Mouse (Mus musculus) forebrain, embryonic 14.5 days (tissue): ENCODE results near the gene Atp13a4. TPM values are rescaled to one million over a fixed set of nuclear protein-coding genes. Genes with fewer than 3 reads are reported as not detected.

Experiments used
- ATAC-seq: fragments of 200-750 bp; cut with Nextera tagmentation; 2 replicates; pipeline ENCODE4 v1.8.0; 2017; ENCODE audit warnings: mild to moderate bottlenecking, moderate library complexity
- DNase-seq: peaks from one replicate; pipeline ENCODE4 v3.0.0-alpha.2; 2015; ENCODE audit warnings: low spot score
- H3K27ac ChIP-seq: fragments of 300-500 bp; sonication (generic); 2 replicates; pipeline ENCODE4 v1.5.1; 2014; ENCODE audit warnings: low read depth, mild to moderate bottlenecking, control low read depth, low read length, moderate library complexity
- H3K27me3 ChIP-seq: fragments of 300-500 bp; sonication (generic); replicated peaks from 2 replicates; pipeline ENCODE4 v1.6.1; 2014; ENCODE audit warnings: low read length, control low read depth, mixed read lengths; ENCODE audit not compliant: control insufficient read depth, insufficient read depth
- H3K36me3 ChIP-seq: fragments of 300-500 bp; sonication (generic); 2 replicates; pipeline ENCODE4 v1.6.1; 2014; ENCODE audit warnings: low read length, control low read depth; ENCODE audit not compliant: control insufficient read depth, insufficient read depth
- H3K4me1 ChIP-seq: fragments of 300-500 bp; sonication (generic); 2 replicates; pipeline ENCODE4 v1.6.1; 2014; ENCODE audit warnings: antibody characterized with exemption, low read length, control low read depth; ENCODE audit not compliant: control insufficient read depth, insufficient read depth
- H3K4me2 ChIP-seq: fragments of 300-500 bp; sonication (generic); 2 replicates; pipeline ENCODE4 v1.6.1; 2014; ENCODE audit warnings: mild to moderate bottlenecking, control low read depth, low read length
- H3K4me3 ChIP-seq: fragments of 300-500 bp; sonication (generic); 2 replicates; pipeline ENCODE4 v1.5.1; 2014; ENCODE audit warnings: low read depth, low read length, control low read depth
- H3K9ac ChIP-seq: fragments of 300-500 bp; sonication (generic); 2 replicates; pipeline ENCODE4 v1.6.1; 2014; ENCODE audit warnings: mild to moderate bottlenecking, low read length, control low read depth, moderate library complexity
- H3K9me3 ChIP-seq: fragments of 300-500 bp; sonication (generic); replicated peaks from 2 replicates; pipeline ENCODE4 v1.6.1; 2016; ENCODE audit warnings: low read length, control low read depth, mixed read lengths; ENCODE audit not compliant: control insufficient read depth
- WGBS: fragments of 180-500 bp; shearing (Covaris S2); extraction: QIAGEN DNeasy Blood & Tissue Kit; methylation state at CpG from one replicate; pipeline ENCODE4 v1.1.7; 2014; 5-methylcytosine and 5-hydroxymethylcytosine counted together
- polyA plus RNA-seq: library from polyadenylated mRNA; unstranded; fragments of >200 nt; fragmentation: Nextera tagmentation; extraction: Ambion mirVana; gene quantifications from 2 replicates; pipeline ENCODE4 v1.2.1, GENCODE M21; 2014

Gene Atp13a4
- polyA plus RNA-seq, 1 experiment from 2014 or later, result 0.43 TPM

DNA sequence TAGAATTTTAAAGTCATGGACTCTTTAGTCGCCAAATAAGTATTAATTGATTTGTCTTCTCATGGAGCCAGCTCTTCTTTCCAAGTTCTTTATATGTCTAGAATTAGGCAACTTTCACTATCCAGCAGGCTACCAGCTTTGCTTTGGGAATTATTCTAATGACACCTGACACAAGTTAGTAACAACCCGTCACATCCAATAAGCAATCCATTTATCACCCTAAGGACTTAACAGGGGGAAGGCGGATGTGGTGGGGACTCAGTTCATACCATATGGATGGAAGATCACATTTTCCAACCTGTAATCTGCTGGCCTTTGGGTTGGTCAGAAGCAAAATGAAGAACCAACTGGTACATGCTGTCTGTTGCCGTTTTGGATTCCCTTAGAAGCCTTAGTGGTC, 159.9 kb downstream of the Atp13a4 start:
- H3K27ac ChIP-seq, result no peak overlapping the region
- no peak overlapping the region for H3K4me2 ChIP-seq
- no peaks in the 10 kb centered on the region for H3K27me3 ChIP-seq
- no peaks in the 10 kb centered on the region for H3K9me3 ChIP-seq
- no peak overlapping the region for H3K4me3 ChIP-seq
- H3K36me3 ChIP-seq, result no peaks in the 10 kb centered on the region
- H3K9ac ChIP-seq, result no peak overlapping the region
- no peaks in the 10 kb centered on the region for H3K4me1 ChIP-seq
- ATAC-seq, result no peak
- WGBS, result 94% methylated on average over 4 of the region's 4 CpGs
- DNase-seq, result no peak

DNA sequence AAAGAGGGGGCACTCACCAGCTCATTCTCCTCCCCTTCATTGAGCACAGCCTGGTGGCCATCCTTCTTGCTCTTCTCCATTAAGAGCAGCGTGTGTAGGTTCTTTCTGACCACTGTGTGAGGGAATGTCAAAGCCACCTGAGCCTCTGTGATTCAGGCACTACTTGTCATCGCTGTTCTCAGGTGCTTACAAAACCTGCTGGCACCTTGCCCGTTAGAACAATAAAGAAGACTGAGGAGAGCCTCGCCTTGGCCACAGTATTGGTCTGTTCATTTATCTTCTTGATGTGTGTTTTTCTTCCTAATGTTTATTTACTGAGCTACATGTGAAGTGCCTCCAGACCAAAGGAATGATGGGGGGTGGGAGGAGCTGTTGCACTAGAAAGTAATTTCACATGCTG, 166.2 kb downstream of the Atp13a4 start, which contains the start of gene Atp13a5:
Gene Atp13a5, minus strand, starts transcription at position 275 of the 400 bp plus-strand sequence.
- no peak within 1 kb of the TSS for H3K27ac ChIP-seq
- no peaks in the 10 kb centered on the region for H3K9me3 ChIP-seq
- H3K27me3 ChIP-seq, result no peaks in the 10 kb centered on the region
- H3K4me2 ChIP-seq, result no peak within 1 kb of the TSS
- WGBS, result 78% methylated on average over 4 of the region's 4 CpGs
- no peak within 1 kb of the TSS for H3K4me3 ChIP-seq
- ATAC-seq (no peak), DNase-seq (no peak)
- H3K4me1 ChIP-seq, result no peaks in the 10 kb centered on the region
- H3K9ac ChIP-seq, result no peak within 1 kb of the TSS
- no peaks in the 10 kb centered on the region for H3K36me3 ChIP-seq

- no peak for DNase-seq
- Histone ChIP-seq H3K36me3 (no peaks in the 10 kb centered on the region), H3K4me3 (no peak overlapping the region), H3K9me3 (no peaks in the 10 kb centered on the region), H3K4me2 (no peak overlapping the region), H3K4me1 (no peaks in the 10 kb centered on the region), H3K27ac (no peak overlapping the region), H3K9ac (no peak overlapping the region), H3K27me3 (no peaks in the 10 kb centered on the region)
- 93% methylated on average over 8 of the region's 8 CpGs for WGBS
- no peak for ATAC-seq
These were observed 170.0 kb downstream of the Atp13a4 start for GRCm38 (mm10) chr16:29374636-29375035.

Other genes with a start within 250 kb of the Atp13a4 start
- gene Atp13a5, start 166.1 kb downstream of the Atp13a4 start, polyA plus RNA-seq, result 0.32 and 0.91 TPM in 2 replicates
- gene Opa1, start 34.5 kb upstream of the Atp13a4 start, polyA plus RNA-seq, result 43.0 and 55.6 TPM in 2 replicates